Mouse (Mus musculus): ENCODE measurements around the gene Abl2.

DNA sequence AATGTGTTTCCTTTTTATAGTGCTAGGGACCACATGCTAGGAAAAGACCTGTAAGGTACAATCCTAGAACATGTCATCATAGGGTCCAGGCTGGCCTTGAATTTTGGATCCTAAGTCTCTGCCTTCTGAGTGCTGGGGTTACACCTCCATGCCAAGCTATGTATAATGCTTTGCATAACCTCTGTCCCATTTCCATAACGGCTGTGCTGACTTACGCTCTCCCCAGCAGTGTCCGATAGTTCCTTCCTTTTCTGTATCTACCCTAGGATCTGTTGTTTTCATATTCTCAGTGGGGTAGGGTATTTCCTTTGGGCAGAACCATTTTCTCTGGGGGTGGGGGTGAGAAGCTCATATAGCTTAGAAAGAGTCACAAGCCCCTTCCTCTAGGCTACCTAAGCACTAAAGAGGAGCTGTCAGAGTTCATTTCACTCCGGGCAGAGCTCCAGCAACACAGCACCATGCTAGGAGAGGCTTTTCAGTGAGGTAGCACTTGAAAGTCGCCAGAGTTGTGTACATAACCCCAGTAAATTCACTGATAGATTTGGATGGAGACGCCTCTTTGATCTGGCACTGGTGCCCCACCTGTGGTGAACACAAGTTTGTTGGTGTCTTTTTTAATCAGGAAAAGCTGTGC is 93.7 kb downstream of the Abl2 start:
- TF ChIP-seq MAFK (IDR thresholded peaks at IDR 0.05; ENCODE audit: insufficient read depth, low read depth, low read length) (no peak), ZNF384 (IDR thresholded peaks at IDR 0.05; ENCODE audit: low read depth, low read length) (no peak)
